Mouse (Mus musculus): Measurements from ENCODE around the gene Igfbp5.

The Igfbp5 gene

GRCm38 (mm10) chr1:72809951-72810675 lies 64.6 kb downstream of the Igfbp5 start:
- DNase-seq (ENCODE audit: low spot score) = no peak

- no peak for DNase-seq (ENCODE audit: low spot score)
Observed at GRCm38 (mm10) chr1:72809304-72809703, 65.4 kb downstream of the Igfbp5 start.

Data from urinary bladder, postnatal 25 days (tissue).